Mouse (Mus musculus) intestine, embryonic 16.5 days (tissue): Measurements from ENCODE around the gene Hoxb6. TPM values are rescaled to one million over a fixed set of nuclear protein-coding genes. Genes with fewer than 3 reads are reported as not detected.

Experiments
- ATAC-seq: fragments of 200-750 bp; cut with Nextera tagmentation; 2 replicates; pipeline ENCODE4 v1.8.0; 2017; ENCODE audit warnings: moderate TSS enrichment, moderate library complexity
- H3K27ac ChIP-seq: fragments of 300-500 bp; sonication (generic); 2 replicates; pipeline ENCODE4 v1.5.1; 2014; ENCODE audit warnings: mild to moderate bottlenecking, low read length
- H3K27me3 ChIP-seq: fragments of 300-500 bp; sonication (generic); replicated peaks from 2 replicates; pipeline ENCODE4 v1.6.1; 2014; ENCODE audit warnings: low read length, control low read depth, mixed read lengths; ENCODE audit not compliant: control insufficient read depth, insufficient read depth
- H3K36me3 ChIP-seq: fragments of 300-500 bp; sonication (generic); 2 replicates; pipeline ENCODE4 v1.6.1; 2014; ENCODE audit warnings: low read length, control low read depth; ENCODE audit not compliant: control insufficient read depth, insufficient read depth
- H3K4me1 ChIP-seq: fragments of 300-500 bp; sonication (generic); 2 replicates; pipeline ENCODE4 v1.6.1; 2014; ENCODE audit warnings: low read length, control low read depth, mixed read lengths; ENCODE audit not compliant: control insufficient read depth, insufficient read depth
- H3K4me2 ChIP-seq: fragments of 300-500 bp; sonication (generic); 2 replicates; pipeline ENCODE4 v1.6.1; 2014; ENCODE audit warnings: low read depth, low read length, control low read depth
- H3K4me3 ChIP-seq: fragments of 300-500 bp; sonication (generic); 2 replicates; pipeline ENCODE4 v1.5.1; 2014; ENCODE audit warnings: mild to moderate bottlenecking, low read length
- H3K9ac ChIP-seq: fragments of 300-500 bp; sonication (generic); 2 replicates; pipeline ENCODE4 v1.6.1; 2014; ENCODE audit warnings: low read depth, low read length
- H3K9me3 ChIP-seq: fragments of 300-500 bp; sonication (generic); 2 replicates; pipeline ENCODE4 v1.6.1; 2016; ENCODE audit warnings: low read length, control low read depth; ENCODE audit not compliant: control insufficient read depth
- WGBS: fragments of 180-500 bp; shearing (Covaris S2); extraction: QIAGEN DNeasy Blood & Tissue Kit; methylation state at CpG from one replicate; pipeline ENCODE4 v1.1.7; 2014; 5-methylcytosine and 5-hydroxymethylcytosine counted together
- polyA plus RNA-seq: library from polyadenylated mRNA; unstranded; fragments of >200 nt; fragmentation: Nextera tagmentation; extraction: Ambion mirVana; gene quantifications from 2 replicates; pipeline ENCODE4 v1.2.1, GENCODE M21; 2015

The Hoxb6 gene
- polyA plus RNA-seq, 1 experiment from 2014 or later = 11.1 TPM

GRCm38 (mm10) chr11:96282795-96283430 is 9.4 kb upstream of the Hoxb6 start:
- Histone ChIP-seq H3K4me2 (peak overlapping the region; percentile 77), H3K9me3 (no peaks in the 10 kb centered on the region), H3K4me1 (peaks cover 20% of the 10 kb centered on the region), H3K9ac (peak overlapping the region; percentile 83), H3K4me3 (peak overlapping the region; percentile 61), H3K27ac (peak overlapping the region; percentile 69), H3K36me3 (no peaks in the 10 kb centered on the region), H3K27me3 (peaks cover 48% of the 10 kb centered on the region)
- ATAC-seq = no peak
- WGBS = under 1% methylated on average over 49 of the region's 49 CpGs

- Histone ChIP-seq H3K4me2 (peak overlapping the region; percentile 77), H3K9me3 (no peaks in the 10 kb centered on the region), H3K36me3 (no peaks in the 10 kb centered on the region), H3K4me1 (peaks cover 17% of the 10 kb centered on the region; the same call in 1 of the 2 replicates), H3K9ac (peak overlapping the region; percentile 83), H3K4me3 (peak overlapping the region; percentile 61), H3K27me3 (peaks cover 50% of the 10 kb centered on the region), H3K27ac (peak overlapping the region; percentile 86)
- under 1% methylated on average over 49 of the region's 49 CpGs for WGBS
- peak; percentile 32 for ATAC-seq
Measured at GRCm38 (mm10) chr11:96284041-96284749, 8.1 kb upstream of the Hoxb6 start.

- peaks cover 45% of the 10 kb centered on the region for H3K27me3 ChIP-seq
- WGBS = 2% methylated on average over 34 of the region's 37 CpGs
Measured at GRCm38 (mm10) chr11:96284774-96285734, 7.2 kb upstream of the Hoxb6 start.

GRCm38 (mm10) chr11:96285771-96286738 is 6.2 kb upstream of the Hoxb6 start, which contains the start of gene Hoxb7:
TSS of gene Hoxb7 (plus strand) at chr11:96286623.
- peaks cover 39% of the 10 kb centered on the region for H3K27me3 ChIP-seq

More at GRCm38 (mm10) chr11:96284774-96285734, 7.2 kb upstream of the Hoxb6 start:
- peak overlapping the region; percentile 77 for H3K4me2 ChIP-seq
- no peaks in the 10 kb centered on the region for H3K36me3 ChIP-seq
- ATAC-seq = peak; percentile 74
- peak overlapping the region; percentile 61 for H3K4me3 ChIP-seq
- peaks cover 15% of the 10 kb centered on the region; the same call in 1 of the 2 replicates for H3K4me1 ChIP-seq
- H3K27ac ChIP-seq = peak overlapping the region; percentile 86
- H3K9ac ChIP-seq = peak overlapping the region; percentile 83
- no peaks in the 10 kb centered on the region for H3K9me3 ChIP-seq

GRCm38 (mm10) chr11:96286739-96287385 is 5.4 kb upstream of the Hoxb6 start:
- ATAC-seq = peak; percentile 29; the same call in 1 of the 2 replicates
- under 1% methylated on average over 55 of the region's 55 CpGs for WGBS

More at GRCm38 (mm10) chr11:96285771-96286738, 6.2 kb upstream of the Hoxb6 start, which contains the start of gene Hoxb7:
- ATAC-seq = no peak
- Histone ChIP-seq H3K36me3 (no peaks in the 10 kb centered on the region), H3K4me1 (peaks cover 15% of the 10 kb centered on the region; the same call in 1 of the 2 replicates), H3K27ac (peak within 1 kb of the TSS; percentile 90), H3K4me2 (peak within 1 kb of the TSS; percentile 77), H3K4me3 (peak within 1 kb of the TSS; percentile 61), H3K9ac (peak within 1 kb of the TSS; percentile 83), H3K9me3 (no peaks in the 10 kb centered on the region)
- WGBS = 2% methylated on average over 43 of the region's 43 CpGs

GRCm38 (mm10) chr11:96287411-96287810 is 4.9 kb upstream of the Hoxb6 start:
- no peak for ATAC-seq
- Histone ChIP-seq H3K27ac (peak overlapping the region; percentile 90), H3K9me3 (no peaks in the 10 kb centered on the region), H3K36me3 (no peaks in the 10 kb centered on the region), H3K9ac (peak overlapping the region; percentile 83), H3K27me3 (peaks cover 37% of the 10 kb centered on the region), H3K4me2 (peak overlapping the region; percentile 77), H3K4me3 (peak overlapping the region; percentile 61), H3K4me1 (peaks cover 15% of the 10 kb centered on the region; the same call in 1 of the 2 replicates)
- WGBS = 7% methylated on average over 9 of the region's 9 CpGs

More at GRCm38 (mm10) chr11:96286739-96287385, 5.4 kb upstream of the Hoxb6 start:
- Histone ChIP-seq H3K27me3 (peaks cover 38% of the 10 kb centered on the region), H3K4me2 (peak overlapping the region; percentile 77), H3K9ac (peak overlapping the region; percentile 83), H3K9me3 (no peaks in the 10 kb centered on the region), H3K27ac (peak overlapping the region; percentile 90), H3K4me1 (peaks cover 15% of the 10 kb centered on the region; the same call in 1 of the 2 replicates), H3K36me3 (no peaks in the 10 kb centered on the region), H3K4me3 (peak overlapping the region; percentile 61)

GRCm38 (mm10) chr11:96288455-96289221 is 3.6 kb upstream of the Hoxb6 start:
- peaks cover 35% of the 10 kb centered on the region for H3K27me3 ChIP-seq
- no peak overlapping the region for H3K27ac ChIP-seq
- no peak overlapping the region for H3K4me3 ChIP-seq
- H3K36me3 ChIP-seq = no peaks in the 10 kb centered on the region
- no peaks in the 10 kb centered on the region for H3K9me3 ChIP-seq
- no peak for ATAC-seq
- peaks cover 11% of the 10 kb centered on the region; the same call in 1 of the 2 replicates for H3K4me1 ChIP-seq
- H3K4me2 ChIP-seq = no peak overlapping the region
- 55% methylated on average over 1 of the region's 1 CpGs for WGBS
- H3K9ac ChIP-seq = no peak overlapping the region
